Mouse (Mus musculus) neural tube, embryonic 12.5 days (tissue): ENCODE measurements at regions not wholly inside any gene's neighbourhood (a gene's known extent, or its start where the extent isn't known, plus 50 kb on each side); places are given as distances from the start of the nearest gene placed in this dataset.

ENCODE experiments used
- ATAC-seq: fragments of 200-750 bp; cut with Nextera tagmentation; 2 replicates; pipeline ENCODE4 v1.8.0; 2017; ENCODE audit warnings: low read depth, mild to moderate bottlenecking, moderate TSS enrichment, moderate library complexity; ENCODE audit not compliant: low FRiP score
- H3K27ac ChIP-seq: fragments of 300-500 bp; sonication (generic); 2 replicates; pipeline ENCODE4 v1.5.1; 2016
- H3K27me3 ChIP-seq: fragments of 300-500 bp; sonication (generic); replicated peaks from 2 replicates; pipeline ENCODE4 v1.6.1; 2016; ENCODE audit warnings: mild to moderate bottlenecking
- H3K36me3 ChIP-seq: fragments of 300-500 bp; sonication (generic); 2 replicates; pipeline ENCODE4 v1.6.1; 2016; ENCODE audit warnings: mild to moderate bottlenecking
- H3K4me1 ChIP-seq: fragments of 300-500 bp; sonication (generic); 2 replicates; pipeline ENCODE4 v1.6.1; 2016
- H3K4me2 ChIP-seq: fragments of 300-500 bp; sonication (generic); replicated peaks from 2 replicates; pipeline ENCODE4 v1.6.1; 2016; ENCODE audit warnings: mild to moderate bottlenecking
- H3K4me3 ChIP-seq: fragments of 300-500 bp; sonication (generic); 2 replicates; pipeline ENCODE4 v1.5.1; 2016
- H3K9ac ChIP-seq: fragments of 300-500 bp; sonication (generic); 2 replicates; pipeline ENCODE4 v1.6.1; 2016; ENCODE audit warnings: mild to moderate bottlenecking
- H3K9me3 ChIP-seq: fragments of 300-500 bp; sonication (generic); 2 replicates; pipeline ENCODE4 v1.6.1; 2016; ENCODE audit warnings: mild to moderate bottlenecking
- WGBS: fragments of 180-500 bp; shearing (Covaris S2); methylation state at CpG from one replicate; pipeline ENCODE4 v1.1.7; 2016; 5-methylcytosine and 5-hydroxymethylcytosine counted together

DNA sequence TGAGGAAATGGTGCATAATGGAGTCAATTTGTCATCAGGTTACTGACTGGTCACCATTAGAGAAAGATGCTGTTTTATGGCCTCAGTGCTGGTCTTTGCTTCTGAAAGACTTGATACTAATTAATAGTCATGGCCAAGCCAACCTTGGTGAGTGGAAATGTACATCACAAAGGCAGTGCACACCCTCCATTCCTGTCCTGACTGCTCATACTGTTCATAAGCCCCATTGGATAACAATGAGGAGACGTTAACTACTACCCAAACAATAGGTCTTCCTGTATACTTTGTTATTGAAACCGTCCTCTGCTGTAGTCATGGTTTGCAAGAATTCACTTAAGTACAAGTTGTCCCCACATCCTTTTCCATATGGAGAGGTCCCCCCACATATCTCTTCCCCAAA is 605.8 kb upstream of the Slc35b3 start:
- Histone ChIP-seq H3K36me3 (no peaks in the 10 kb centered on the region), H3K9me3 (no peaks in the 10 kb centered on the region), H3K4me1 (no peaks in the 10 kb centered on the region), H3K27ac (no peak overlapping the region), H3K9ac (no peak overlapping the region), H3K27me3 (no peaks in the 10 kb centered on the region), H3K4me3 (no peak overlapping the region), H3K4me2 (no peak overlapping the region)
- no peak for ATAC-seq
- WGBS, result 77% methylated on average over 2 of the region's 2 CpGs

- H3K4me2 ChIP-seq, result peak overlapping the region; percentile 18; the same call in 1 of the 2 replicates
- peak; percentile 17; the same call in 1 of the 2 replicates for ATAC-seq
Measured at GRCm38 (mm10) chr13:39537724-39538440, 577.2 kb upstream of the Slc35b3 start.

GRCm38 (mm10) chr13:39526469-39526868 is 565.8 kb upstream of the Slc35b3 start:
- Histone ChIP-seq H3K4me2 (no peak overlapping the region), H3K27me3 (peaks cover 28% of the 10 kb centered on the region), H3K27ac (no peak overlapping the region), H3K4me1 (peaks cover 15% of the 10 kb centered on the region), H3K4me3 (no peak overlapping the region), H3K9me3 (0 out of 2 replicates have a peak, but pooled peaks cover 3% of the 10 kb centered on the region), H3K9ac (no peak overlapping the region), H3K36me3 (no peaks in the 10 kb centered on the region)
- WGBS, result 88% methylated on average over 1 of the region's 1 CpGs
- ATAC-seq, result no peak

More at GRCm38 (mm10) chr13:39537724-39538440, 577.2 kb upstream of the Slc35b3 start:
- Histone ChIP-seq H3K27me3 (peaks cover 2% of the 10 kb centered on the region; the same call in 1 of the 2 replicates), H3K9ac (no peak overlapping the region), H3K4me1 (no peaks in the 10 kb centered on the region), H3K4me3 (no peak overlapping the region), H3K36me3 (no peaks in the 10 kb centered on the region), H3K9me3 (no peaks in the 10 kb centered on the region), H3K27ac (no peak overlapping the region)
- 38% methylated on average over 14 of the region's 14 CpGs for WGBS

DNA sequence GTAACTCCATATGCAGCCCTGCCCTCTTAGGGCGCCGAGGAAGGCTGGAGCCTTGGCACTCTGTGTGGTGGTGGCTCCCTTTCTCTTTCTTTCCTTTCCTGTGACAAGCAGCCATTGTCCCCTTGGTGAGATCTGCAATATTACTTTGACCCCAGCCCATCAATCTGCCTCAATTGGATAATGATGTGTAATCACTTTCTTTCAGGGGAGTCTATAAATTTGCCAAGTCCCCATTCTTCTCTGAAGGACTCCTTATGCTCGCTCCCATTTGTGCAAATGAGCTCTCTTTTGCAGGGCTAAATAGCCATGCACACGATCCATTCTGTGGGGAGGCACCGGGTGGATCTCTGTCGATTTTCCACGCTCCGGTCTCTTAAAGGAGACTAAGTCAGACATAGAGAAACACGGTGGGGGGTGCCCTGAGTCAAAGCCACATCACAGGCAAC is 563.2 kb upstream of the Slc35b3 start:
- peak overlapping the region; percentile 40 for H3K4me2 ChIP-seq
- no peaks in the 10 kb centered on the region for H3K36me3 ChIP-seq
- 4% methylated on average over 9 of the region's 9 CpGs for WGBS
- H3K4me3 ChIP-seq, result no peak overlapping the region
- H3K9ac ChIP-seq, result no peak overlapping the region
- peaks cover 27% of the 10 kb centered on the region for H3K27me3 ChIP-seq
- H3K9me3 ChIP-seq, result 0 out of 2 replicates have a peak, but pooled peaks cover 3% of the 10 kb centered on the region
- peaks cover 15% of the 10 kb centered on the region for H3K4me1 ChIP-seq
- peak; percentile 97 for ATAC-seq
- H3K27ac ChIP-seq, result no peak overlapping the region

DNA sequence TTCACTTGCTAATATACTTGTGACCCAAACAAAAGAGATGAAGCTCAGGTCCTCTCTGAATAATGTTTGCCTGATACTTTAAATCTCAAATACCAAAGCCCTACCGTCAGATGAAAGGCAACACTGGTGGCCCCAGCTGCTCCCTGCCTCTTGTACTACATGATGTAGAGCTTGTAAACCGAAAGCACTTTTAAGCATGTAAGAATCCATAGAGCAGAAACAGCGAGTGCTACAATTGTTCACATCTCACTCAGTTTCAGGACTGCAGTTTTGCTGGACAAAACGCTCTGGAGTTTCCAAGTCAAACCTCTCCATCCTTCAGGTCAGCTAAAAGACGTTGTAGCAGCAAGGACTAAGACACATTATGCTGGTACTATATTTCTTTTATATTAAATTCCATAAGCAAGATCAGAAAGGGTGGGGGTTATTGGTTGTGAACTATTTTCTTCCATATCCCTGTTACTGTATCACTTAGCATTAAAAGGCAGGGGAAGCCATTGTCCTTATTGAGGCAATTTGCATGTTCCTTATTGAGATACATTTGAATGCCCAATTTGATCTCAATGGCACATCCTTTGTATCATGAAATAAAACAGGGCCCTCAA is 562.7 kb upstream of the Slc35b3 start:
- no peak overlapping the region for H3K4me3 ChIP-seq
- H3K4me1 ChIP-seq, result peaks cover 15% of the 10 kb centered on the region
- H3K36me3 ChIP-seq, result no peaks in the 10 kb centered on the region
- 0 out of 2 replicates have a peak, but pooled peaks cover 3% of the 10 kb centered on the region for H3K9me3 ChIP-seq
- H3K27ac ChIP-seq, result no peak overlapping the region
- WGBS, result 16% methylated on average over 5 of the region's 5 CpGs
- peak; percentile 46 for ATAC-seq
- H3K27me3 ChIP-seq, result peaks cover 25% of the 10 kb centered on the region
- peak overlapping the region; percentile 40; the same call in 1 of the 2 replicates for H3K4me2 ChIP-seq
- no peak overlapping the region for H3K9ac ChIP-seq

GRCm38 (mm10) chr13:39520846-39521245 is 560.2 kb upstream of the Slc35b3 start:
- H3K4me1 ChIP-seq, result peaks cover 20% of the 10 kb centered on the region
- 95% methylated on average over 9 of the region's 9 CpGs for WGBS
- no peak overlapping the region for H3K4me2 ChIP-seq
- no peaks in the 10 kb centered on the region for H3K9me3 ChIP-seq
- H3K27ac ChIP-seq, result no peak overlapping the region
- no peak overlapping the region for H3K4me3 ChIP-seq
- no peak for ATAC-seq
- H3K36me3 ChIP-seq, result no peaks in the 10 kb centered on the region
- no peak overlapping the region for H3K9ac ChIP-seq
- peaks cover 10% of the 10 kb centered on the region; the same call in 1 of the 2 replicates for H3K27me3 ChIP-seq

GRCm38 (mm10) chr13:39516106-39516505 is 555.4 kb upstream of the Slc35b3 start:
- Histone ChIP-seq H3K9ac (no peak overlapping the region), H3K27me3 (peaks cover 10% of the 10 kb centered on the region; the same call in 1 of the 2 replicates), H3K27ac (no peak overlapping the region), H3K36me3 (no peaks in the 10 kb centered on the region), H3K9me3 (no peaks in the 10 kb centered on the region), H3K4me3 (no peak overlapping the region), H3K4me2 (0 out of 2 replicates have a peak overlapping the region, but pooled peaks have one; percentile 7), H3K4me1 (peaks cover 5% of the 10 kb centered on the region; the same call in 1 of the 2 replicates)
- ATAC-seq, result no peak
- 23% methylated on average over 8 of the region's 8 CpGs for WGBS

GRCm38 (mm10) chr13:39489806-39490205 is 529.1 kb upstream of the Slc35b3 start:
- no peaks in the 10 kb centered on the region for H3K27me3 ChIP-seq
- H3K4me3 ChIP-seq, result no peak overlapping the region
- no peak overlapping the region for H3K9ac ChIP-seq
- no peaks in the 10 kb centered on the region for H3K9me3 ChIP-seq
- no peaks in the 10 kb centered on the region for H3K36me3 ChIP-seq
- H3K4me1 ChIP-seq, result no peaks in the 10 kb centered on the region
- H3K27ac ChIP-seq, result no peak overlapping the region
- ATAC-seq, result no peak
- 59% methylated on average over 7 of the region's 7 CpGs for whole genome bisulfite sequencing
- H3K4me2 ChIP-seq, result no peak overlapping the region

GRCm38 (mm10) chr13:39472621-39473020 is 511.9 kb upstream of the Slc35b3 start:
- H3K27ac ChIP-seq, result no peak overlapping the region

DNA sequence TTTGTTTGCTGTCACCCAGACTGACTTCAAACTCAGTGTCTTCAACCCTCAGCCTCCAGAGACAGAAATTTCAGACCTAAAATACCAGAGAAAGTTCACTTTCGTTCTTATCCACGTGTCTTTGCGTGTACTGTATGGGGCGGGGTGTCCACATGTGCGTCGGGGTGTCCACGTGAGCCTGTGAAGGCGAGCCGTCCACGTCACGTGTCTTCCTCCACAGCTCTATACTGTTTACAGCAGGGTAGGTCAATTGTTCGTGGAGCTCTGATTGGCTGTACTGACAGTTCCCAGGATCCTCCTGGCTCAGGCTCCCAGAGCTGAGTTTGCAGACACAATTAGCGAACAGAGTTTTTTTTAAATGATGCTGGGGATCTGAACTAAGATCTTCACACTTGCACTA is 481.1 kb upstream of the Slc35b3 start:
- ATAC-seq, result no peak
- Histone ChIP-seq H3K9me3 (no peaks in the 10 kb centered on the region), H3K9ac (no peak overlapping the region), H3K4me2 (no peak overlapping the region), H3K27ac (no peak overlapping the region), H3K4me1 (no peaks in the 10 kb centered on the region), H3K4me3 (no peak overlapping the region), H3K27me3 (no peaks in the 10 kb centered on the region), H3K36me3 (no peaks in the 10 kb centered on the region)
- WGBS, result 94% methylated on average over 13 of the region's 13 CpGs

More at GRCm38 (mm10) chr13:39472621-39473020, 511.9 kb upstream of the Slc35b3 start:
- Histone ChIP-seq H3K4me1 (no peaks in the 10 kb centered on the region), H3K4me2 (no peak overlapping the region), H3K4me3 (no peak overlapping the region), H3K9ac (no peak overlapping the region), H3K27me3 (no peaks in the 10 kb centered on the region), H3K9me3 (no peaks in the 10 kb centered on the region), H3K36me3 (no peaks in the 10 kb centered on the region)
- no peak for ATAC-seq
- WGBS, result 52% methylated on average over 6 of the region's 6 CpGs

GRCm38 (mm10) chr13:39440907-39441306 is 480.2 kb upstream of the Slc35b3 start:
- Histone ChIP-seq H3K27ac (no peak overlapping the region), H3K9ac (no peak overlapping the region), H3K4me2 (no peak overlapping the region), H3K27me3 (no peaks in the 10 kb centered on the region), H3K4me1 (no peaks in the 10 kb centered on the region), H3K9me3 (no peaks in the 10 kb centered on the region), H3K36me3 (no peaks in the 10 kb centered on the region), H3K4me3 (no peak overlapping the region)
- WGBS, result 22% methylated on average over 8 of the region's 8 CpGs
- peak; percentile 25; the same call in 1 of the 2 replicates for ATAC-seq

GRCm38 (mm10) chr13:39440336-39440735 is 479.7 kb upstream of the Slc35b3 start:
- Histone ChIP-seq H3K27me3 (no peaks in the 10 kb centered on the region), H3K4me2 (no peak overlapping the region), H3K27ac (no peak overlapping the region), H3K4me1 (no peaks in the 10 kb centered on the region), H3K36me3 (no peaks in the 10 kb centered on the region), H3K4me3 (no peak overlapping the region), H3K9ac (no peak overlapping the region), H3K9me3 (no peaks in the 10 kb centered on the region)
- ATAC-seq, result no peak
- WGBS, result 90% methylated on average over 10 of the region's 10 CpGs
